Mouse (Mus musculus) liver, embryonic 13.5 days (tissue): ENCODE data around the gene Vwa5b2. TPM values are rescaled to one million over a fixed set of nuclear protein-coding genes. Genes with fewer than 3 reads are reported as not detected.

ENCODE experiments used
- ATAC-seq: fragments of 200-750 bp; cut with Nextera tagmentation; 2 replicates; pipeline ENCODE4 v1.8.0; 2017; ENCODE audit warnings: low read depth, mild to moderate bottlenecking, moderate number of reproducible peaks, moderate library complexity
- DNase-seq: peaks from one replicate; pipeline ENCODE4 v3.0.0; 2022
- H3K27ac ChIP-seq: fragments of 300-500 bp; sonication (generic); 2 replicates; pipeline ENCODE4 v1.5.1; 2015; ENCODE audit warnings: moderate library complexity, mild to moderate bottlenecking, inconsistent platforms
- H3K27me3 ChIP-seq: fragments of 300-500 bp; sonication (generic); 2 replicates; pipeline ENCODE4 v1.6.1; 2015; ENCODE audit warnings: mild to moderate bottlenecking, inconsistent platforms
- H3K36me3 ChIP-seq: fragments of 300-500 bp; sonication (generic); 2 replicates; pipeline ENCODE4 v1.6.1; 2015; ENCODE audit warnings: mild to moderate bottlenecking, inconsistent platforms
- H3K4me1 ChIP-seq: fragments of 300-500 bp; sonication (generic); replicated peaks from 2 replicates; pipeline ENCODE4 v1.6.1; 2015; ENCODE audit warnings: inconsistent platforms
- H3K4me2 ChIP-seq: fragments of 300-500 bp; sonication (generic); 2 replicates; pipeline ENCODE4 v1.6.1; 2015; ENCODE audit warnings: inconsistent platforms, mild to moderate bottlenecking, moderate library complexity
- H3K4me3 ChIP-seq: fragments of 300-500 bp; sonication (generic); replicated peaks from 2 replicates; pipeline ENCODE4 v1.5.1; 2015; ENCODE audit warnings: mild to moderate bottlenecking, inconsistent platforms
- H3K9ac ChIP-seq: fragments of 300-500 bp; sonication (generic); 2 replicates; pipeline ENCODE4 v1.6.1; 2015; ENCODE audit warnings: mild to moderate bottlenecking, inconsistent platforms
- H3K9me3 ChIP-seq: fragments of 300-500 bp; sonication (generic); replicated peaks from 2 replicates; pipeline ENCODE4 v1.6.1; 2016; ENCODE audit warnings: inconsistent platforms
- WGBS: fragments of 180-500 bp; shearing (Covaris S2); methylation state at CpG from one replicate; pipeline ENCODE4 v1.1.7; 2015; ENCODE audit not compliant: insufficient replicate concordance; 5-methylcytosine and 5-hydroxymethylcytosine counted together
- polyA plus RNA-seq: library from polyadenylated mRNA; unstranded; fragments of >200 nt; fragmentation: Nextera tagmentation; extraction: Ambion mirVana; gene quantifications from 2 replicates; pipeline ENCODE4 v1.2.1, GENCODE M21; 2015

Gene Vwa5b2
- polyA plus RNA-seq, 1 experiment from 2014 or later = 0.23 TPM

GRCm38 (mm10) chr16:20611357-20612227, 22.3 kb downstream of the Vwa5b2 start, which contains the start of the genes Eef1akmt4, Gm49333 and Alg3:
Gene Eef1akmt4, plus strand, starts transcription at chr16:20611593.
Gene Gm49333, plus strand, starts transcription at chr16:20611610.
Gene Alg3, minus strand, starts transcription at chr16:20611735.
- WGBS = 2% methylated on average over 41 of the region's 41 CpGs
- peak within 1 kb of the TSS; percentile 92 for H3K4me2 ChIP-seq

GRCm38 (mm10) chr16:20619541-20620398, 30.5 kb downstream of the Vwa5b2 start:
- 4% methylated on average over 69 of the region's 83 CpGs for WGBS
- H3K4me3 ChIP-seq = peak overlapping the region; percentile 69
- H3K27ac ChIP-seq = no peak overlapping the region
- DNase-seq (no peak), ATAC-seq (peak; percentile 25)
- peaks cover 35% of the 10 kb centered on the region for H3K4me1 ChIP-seq
- peaks cover 69% of the 10 kb centered on the region for H3K27me3 ChIP-seq
- H3K4me2 ChIP-seq = peak overlapping the region; percentile 95
- H3K9ac ChIP-seq = 0 out of 2 replicates have a peak overlapping the region, but pooled peaks have one; percentile 71
- no peaks in the 10 kb centered on the region for H3K9me3 ChIP-seq
- H3K36me3 ChIP-seq = no peaks in the 10 kb centered on the region

More at GRCm38 (mm10) chr16:20611357-20612227, 22.3 kb downstream of the Vwa5b2 start, which contains the start of the genes Eef1akmt4, Gm49333 and Alg3:
- peaks cover 35% of the 10 kb centered on the region for H3K4me1 ChIP-seq
- H3K4me3 ChIP-seq = peak within 1 kb of the TSS; percentile 78
- H3K36me3 ChIP-seq = peaks cover 28% of the 10 kb centered on the region
- H3K9ac ChIP-seq = peak within 1 kb of the TSS; percentile 82
- no peaks in the 10 kb centered on the region for H3K27me3 ChIP-seq
- H3K27ac ChIP-seq = peak within 1 kb of the TSS; percentile 80
- H3K9me3 ChIP-seq = no peaks in the 10 kb centered on the region
- ATAC-seq (peak; percentile 97), DNase-seq (peak; percentile 88)

- Histone ChIP-seq H3K36me3 (no peaks in the 10 kb centered on the region), H3K27ac (no peak overlapping the region), H3K9ac (peak overlapping the region; percentile 71; the same call in 1 of the 2 replicates), H3K4me1 (peaks cover 35% of the 10 kb centered on the region), H3K27me3 (peaks cover 69% of the 10 kb centered on the region), H3K4me3 (peak overlapping the region; percentile 69), H3K4me2 (peak overlapping the region; percentile 95), H3K9me3 (no peaks in the 10 kb centered on the region)
- ATAC-seq (no peak), DNase-seq (no peak)
- WGBS = 0% methylated on average over 9 of the region's 9 CpGs
Measured at GRCm38 (mm10) chr16:20620399-20620735, 31.1 kb downstream of the Vwa5b2 start.

- H3K9ac ChIP-seq = peak overlapping the region; percentile 71
- H3K4me2 ChIP-seq = peak overlapping the region; percentile 95
- H3K36me3 ChIP-seq = no peaks in the 10 kb centered on the region
- ATAC-seq = no peak
- H3K27ac ChIP-seq = no peak overlapping the region
- peaks cover 35% of the 10 kb centered on the region for H3K4me1 ChIP-seq
- peak overlapping the region; percentile 69 for H3K4me3 ChIP-seq
- no peaks in the 10 kb centered on the region for H3K9me3 ChIP-seq
- 1% methylated on average over 32 of the region's 32 CpGs for WGBS
- DNase-seq = no peak
- H3K27me3 ChIP-seq = peaks cover 69% of the 10 kb centered on the region
Measured at GRCm38 (mm10) chr16:20620751-20621190, 31.5 kb downstream of the Vwa5b2 start.

GRCm38 (mm10) chr16:20621191-20621990, 32.1 kb downstream of the Vwa5b2 start, which contains the start of gene Camk2n2:
Gene Camk2n2, minus strand, starts transcription at chr16:20621287.
- H3K27ac ChIP-seq = peak within 1 kb of the TSS; percentile 31; the same call in 1 of the 2 replicates
- H3K27me3 ChIP-seq = peaks cover 71% of the 10 kb centered on the region

GRCm38 (mm10) chr16:20621991-20622685, 32.9 kb downstream of the Vwa5b2 start:
- Histone ChIP-seq H3K27me3 (peaks cover 78% of the 10 kb centered on the region), H3K36me3 (no peaks in the 10 kb centered on the region), H3K9ac (peak overlapping the region; percentile 71), H3K4me1 (peaks cover 35% of the 10 kb centered on the region), H3K4me2 (peak overlapping the region; percentile 95), H3K9me3 (no peaks in the 10 kb centered on the region), H3K27ac (0 out of 2 replicates have a peak overlapping the region, but pooled peaks have one; percentile 31), H3K4me3 (peak overlapping the region; percentile 69)
- ATAC-seq (peak; percentile 42), DNase-seq (peak; percentile 31)
- WGBS = under 1% methylated on average over 37 of the region's 37 CpGs

More at GRCm38 (mm10) chr16:20621191-20621990, 32.1 kb downstream of the Vwa5b2 start, which contains the start of gene Camk2n2:
- 1% methylated on average over 80 of the region's 92 CpGs for WGBS
- ATAC-seq = peak; percentile 70
- Histone ChIP-seq H3K9ac (peak within 1 kb of the TSS; percentile 71), H3K36me3 (no peaks in the 10 kb centered on the region), H3K4me3 (peak within 1 kb of the TSS; percentile 69), H3K4me2 (peak within 1 kb of the TSS; percentile 95), H3K4me1 (peaks cover 35% of the 10 kb centered on the region), H3K9me3 (no peaks in the 10 kb centered on the region)
- DNase-seq = peak; percentile 50

- no peak overlapping the region for H3K4me3 ChIP-seq
- H3K27ac ChIP-seq = no peak overlapping the region
- no peaks in the 10 kb centered on the region for H3K36me3 ChIP-seq
- DNase-seq = no peak
- H3K9me3 ChIP-seq = no peaks in the 10 kb centered on the region
- H3K4me2 ChIP-seq = no peak overlapping the region
- ATAC-seq = no peak
- 63% methylated on average over 2 of the region's 2 CpGs for WGBS
- peaks cover 79% of the 10 kb centered on the region for H3K27me3 ChIP-seq
- peaks cover 35% of the 10 kb centered on the region for H3K4me1 ChIP-seq
- no peak overlapping the region for H3K9ac ChIP-seq
Measured at GRCm38 (mm10) chr16:20623211-20623610, 33.9 kb downstream of the Vwa5b2 start.

- Histone ChIP-seq H3K36me3 (no peaks in the 10 kb centered on the region), H3K4me2 (no peak overlapping the region; the same call in 1 of the 2 replicates), H3K27ac (no peak overlapping the region), H3K4me3 (no peak overlapping the region), H3K9me3 (no peaks in the 10 kb centered on the region), H3K27me3 (peaks cover 58% of the 10 kb centered on the region), H3K9ac (no peak overlapping the region), H3K4me1 (peaks cover 5% of the 10 kb centered on the region)
- 63% methylated on average over 11 of the region's 11 CpGs for WGBS
- no peak for ATAC-seq
- no peak for DNase-seq
Measured at GRCm38 (mm10) chr16:20628871-20629391, 39.7 kb downstream of the Vwa5b2 start.

GRCm38 (mm10) chr16:20629731-20630634, 40.7 kb downstream of the Vwa5b2 start, which contains the start of gene Ece2:
Gene Ece2, plus strand, starts transcription at chr16:20629828.
- Histone ChIP-seq H3K4me3 (peak within 1 kb of the TSS; percentile 50), H3K4me1 (peaks cover 5% of the 10 kb centered on the region), H3K9me3 (no peaks in the 10 kb centered on the region), H3K27me3 (peaks cover 54% of the 10 kb centered on the region), H3K4me2 (peak within 1 kb of the TSS; percentile 68), H3K9ac (no peak within 1 kb of the TSS), H3K27ac (no peak within 1 kb of the TSS), H3K36me3 (no peaks in the 10 kb centered on the region)
- WGBS = 11% methylated on average over 54 of the region's 54 CpGs
- no peak for ATAC-seq
- no peak for DNase-seq
